9 mouse cellular contexts compared by ENCODE assay signal in genomic region chr6:137143818-137144525, GRCm38 (mm10). TPM values are rescaled to one million over a fixed set of nuclear protein-coding genes. Genes with fewer than 3 reads are reported as not detected.
DNase-seq lines count a peak whose midpoint lies in the region; ATAC-seq lines count a peak whose summit lies in the region.
"Had no signal": no experiment of that assay in that cellular context is flagged by ENCODE, and none has a peak within 500 bp of the region (broad histone marks: within the 10 kb centered on the region; RNA-seq: fewer than 3 reads in every experiment).

No protein-coding gene starts in this region.

- H3K4me3 ChIP-seq in kidney, embryonic 16.5 days (ENCODE audit: low read length) = no peak overlapping the region
- H3K4me3 ChIP-seq: forebrain, embryonic 15.5 days had no signal

- H3K4me1 ChIP-seq in kidney, embryonic 16.5 days (ENCODE audit: insufficient read depth, low read length) = peaks cover 33% of the 10 kb centered on the region

- no peaks in the 10 kb centered on the region for H3K27me3 ChIP-seq in kidney, embryonic 16.5 days (ENCODE audit: insufficient read depth, low read length)
- H3K27me3 ChIP-seq: forebrain, embryonic 15.5 days had no signal

- no peaks in the 10 kb centered on the region for H3K9me3 ChIP-seq in kidney, embryonic 16.5 days (ENCODE audit: low read length)
- H3K9me3 ChIP-seq: forebrain, embryonic 15.5 days had no signal

- no peak for DNase-seq in kidney, adult 9 months
- DNase-seq in thymus, postnatal 14 days = peak; percentile 7
- DNase-seq in thymus, postnatal 4 days = no peak
- DNase-seq in kidney, postnatal 4 days = peak; percentile 36 to 58
- no peak for DNase-seq in natural killer cell, adult 2 months (ENCODE audit: low spot score in 2 of 2)
- DNase-seq in urinary bladder, postnatal 4 days (ENCODE audit: low spot score in 2 of 2) = no peak
- DNase-seq: cerebellum, adult 11 months had no signal

- 85% methylated on average over 7 of the region's 7 CpGs for WGBS in kidney, embryonic 16.5 days

- no peak for ATAC-seq in kidney, embryonic 16.5 days (ENCODE audit: low FRiP score, low TSS enrichment)
- ATAC-seq: forebrain, embryonic 15.5 days had no signal

- no peaks in the 10 kb centered on the region for H3K36me3 ChIP-seq in kidney, embryonic 16.5 days (ENCODE audit: insufficient read depth, low read length)
- H3K36me3 ChIP-seq: forebrain, embryonic 15.5 days had no signal

- peak overlapping the region; percentile 92 for H3K27ac ChIP-seq in kidney, embryonic 16.5 days (ENCODE audit: low read length)
- H3K27ac ChIP-seq: forebrain, embryonic 15.5 days had no signal

- H3K9ac ChIP-seq in kidney, embryonic 16.5 days (replicated peaks; ENCODE audit: low read length) = no peak overlapping the region
- H3K9ac ChIP-seq: forebrain, embryonic 15.5 days had no signal

- H3K4me2 ChIP-seq in kidney, embryonic 16.5 days (replicated peaks; ENCODE audit: low read depth, low read length) = no peak overlapping the region
- H3K4me2 ChIP-seq: forebrain, embryonic 15.5 days had no signal

RNA-seq across cellular contexts. Expression of gene Rerg, which starts 26.3 kb away (rescaled TPM):
- 14.4 and 16.2 TPM in 2 replicates for polyA plus RNA-seq in kidney, embryonic 16.5 days (2015; fragmentation: Nextera tagmentation; extraction: Ambion mirVana)

Comparison
In these comparisons a context has a peak if more than half of its experiments do, and no peak if none do; other contexts are left out.
1. DNase-seq: peak in thymus, postnatal 14 days (single experiment) and kidney, postnatal 4 days (2 of 2); none in kidney, adult 9 months (single experiment), thymus, postnatal 4 days (single experiment), natural killer cell, adult 2 months (0 of 2) and urinary bladder, postnatal 4 days (0 of 2).